Mouse (Mus musculus): ENCODE data around the gene Gm20671. TPM values are rescaled to one million over a fixed set of nuclear protein-coding genes. Genes with fewer than 3 reads are reported as not detected.
"Not testable (repeated sequence)": the region's sequence is repeated elsewhere in the genome, so short reads cannot be mapped to it uniquely, and the experiment has no call there.

Gm20671 gene
- not detected for total RNA-seq (2021)
- long read RNA-seq, experiment 1, partial matches to known transcripts = 0 of 7 reads
- long read RNA-seq, experiment 1, other reads (novel, unspliced or antisense) = 7 of 7 reads
- long read RNA-seq, experiment 2, partial matches to known transcripts = 2 of 6 reads
- long read RNA-seq, experiment 2, other reads (novel, unspliced or antisense) = 4 of 6 reads

GRCm38 (mm10) chr5:32827009-32827408 lies at the start of gene Gm20671:
TSS of gene Gm20671 (minus strand) at chr5:32827109.
- H3K4me3 ChIP-seq = no peak within 1 kb of the TSS
- no peak within 1 kb of the TSS for H3K27ac ChIP-seq
- no peak for TF ChIP-seq CTCF (IDR thresholded peaks at IDR 0.05)
- intact Hi-C loops (cut with DNase I) = no loop called here
- DNase-seq (ENCODE audit: extremely low spot score in 1 of 2, low spot score in 2 of 2) = no peak

GRCm38 (mm10) chr5:32872346-32872745 lies 45.4 kb upstream of the Gm20671 start:
- no peak for DNase-seq (ENCODE audit: extremely low spot score in 1 of 2, low spot score in 2 of 2)
- no peak for TF ChIP-seq CTCF (IDR thresholded peaks at IDR 0.05)
- no peak overlapping the region for H3K27ac ChIP-seq
- no peak overlapping the region for H3K4me3 ChIP-seq
- intact Hi-C loops (cut with DNase I) = no loop called here

GRCm38 (mm10) chr5:32869389-32870024 lies 42.6 kb upstream of the Gm20671 start:
- Histone ChIP-seq H3K27ac (no peak overlapping the region), H3K4me3 (no peak overlapping the region)
- intact Hi-C loops (cut with DNase I) = no loop called here
- TF ChIP-seq CTCF (IDR thresholded peaks at IDR 0.05) = no peak
- DNase-seq (ENCODE audit: extremely low spot score in 1 of 2, low spot score in 2 of 2) = no peak

- Histone ChIP-seq H3K27ac (peak within 1 kb of the TSS; percentile 30; the same call in 1 of the 2 replicates), H3K4me3 (peak within 1 kb of the TSS; percentile 71)
- intact Hi-C loops (cut with DNase I) = loop anchor here (5.0 kb wide), 2 partner anchors 151 to 169 kb away; no protein-coding TSS in a partner anchor
- peak; percentile 91 for DNase-seq (ENCODE audit: extremely low spot score in 1 of 2, low spot score in 2 of 2)
- TF ChIP-seq CTCF (IDR thresholded peaks at IDR 0.05) = no peak
Measured at GRCm38 (mm10) chr5:32863253-32864228, 36.6 kb upstream of the Gm20671 start, which contains the start of gene Depdc5. TSS of gene Depdc5 (plus strand) at chr5:32863701.

- intact Hi-C loops (cut with DNase I) = loop anchor here (5.0 kb wide), 2 partner anchors 150 to 170 kb away; no protein-coding TSS in a partner anchor
- no peak for DNase-seq (ENCODE audit: extremely low spot score in 1 of 2, low spot score in 2 of 2)
- Histone ChIP-seq H3K27ac (no peak overlapping the region), H3K4me3 (no peak overlapping the region; the same call in none of the 2 replicates)
- TF ChIP-seq CTCF (IDR thresholded peaks at IDR 0.05) = no peak
Measured at GRCm38 (mm10) chr5:32862469-32863132, 35.7 kb upstream of the Gm20671 start.

GRCm38 (mm10) chr5:32861082-32861481 lies 34.2 kb upstream of the Gm20671 start:
- H3K27ac ChIP-seq = no peak overlapping the region
- no peak for DNase-seq (ENCODE audit: extremely low spot score in 1 of 2, low spot score in 2 of 2)
- intact Hi-C loops (cut with DNase I) = loop anchor here (5.0 kb wide), 2 partner anchors 149 to 171 kb away; no protein-coding TSS in a partner anchor
- H3K4me3 ChIP-seq = no peak overlapping the region
- TF ChIP-seq CTCF (IDR thresholded peaks at IDR 0.05) = no peak

- TF ChIP-seq CTCF (IDR thresholded peaks at IDR 0.05) = peak; percentile 55
- peak; percentile 32 to 40 for DNase-seq (ENCODE audit: extremely low spot score in 1 of 2, low spot score in 2 of 2)
- Histone ChIP-seq H3K27ac (peak overlapping the region; percentile 75), H3K4me3 (peak overlapping the region; percentile 58)
- intact Hi-C loops (cut with DNase I) = no loop called here
Measured at GRCm38 (mm10) chr5:32857781-32858220, 30.9 kb upstream of the Gm20671 start.

- H3K4me3 ChIP-seq; DNase-seq (ENCODE audit: extremely low spot score in 1 of 2, low spot score in 2 of 2); intact Hi-C loops (cut with DNase I); H3K27ac ChIP-seq: not testable (repeated sequence)
Measured at GRCm38 (mm10) chr5:32855274-32855673, 28.4 kb upstream of the Gm20671 start.

GRCm38 (mm10) chr5:32854818-32855217 lies 27.9 kb upstream of the Gm20671 start:
- intact Hi-C loops (cut with DNase I) = loop anchor here (5.0 kb wide), 1 partner anchor 68 kb away; the partner anchor contains the start of gene Pisd

GRCm38 (mm10) chr5:32853731-32854507 lies 27.0 kb upstream of the Gm20671 start, which contains the start of gene Prr14l:
TSS of gene Prr14l (minus strand) at chr5:32854256.
- peak; percentile 99 to 100 for DNase-seq (ENCODE audit: extremely low spot score in 1 of 2, low spot score in 2 of 2)
- peak within 1 kb of the TSS; percentile 96 for H3K27ac ChIP-seq
- no peak for TF ChIP-seq CTCF (IDR thresholded peaks at IDR 0.05)
- intact Hi-C loops (cut with DNase I) = loop anchor here (5.0 kb wide), 1 partner anchor 67 kb away; the partner anchor contains the start of gene Pisd
- peak within 1 kb of the TSS; percentile 98 for H3K4me3 ChIP-seq

More at GRCm38 (mm10) chr5:32854818-32855217, 27.9 kb upstream of the Gm20671 start:
- Histone ChIP-seq H3K27ac (peak overlapping the region; percentile 85), H3K4me3 (no peak overlapping the region)
- DNase-seq (ENCODE audit: extremely low spot score in 1 of 2, low spot score in 2 of 2) = no peak
- no peak for TF ChIP-seq CTCF (IDR thresholded peaks at IDR 0.05)
